Mouse (Mus musculus): ENCODE data around the gene Dctn2.

DNA sequence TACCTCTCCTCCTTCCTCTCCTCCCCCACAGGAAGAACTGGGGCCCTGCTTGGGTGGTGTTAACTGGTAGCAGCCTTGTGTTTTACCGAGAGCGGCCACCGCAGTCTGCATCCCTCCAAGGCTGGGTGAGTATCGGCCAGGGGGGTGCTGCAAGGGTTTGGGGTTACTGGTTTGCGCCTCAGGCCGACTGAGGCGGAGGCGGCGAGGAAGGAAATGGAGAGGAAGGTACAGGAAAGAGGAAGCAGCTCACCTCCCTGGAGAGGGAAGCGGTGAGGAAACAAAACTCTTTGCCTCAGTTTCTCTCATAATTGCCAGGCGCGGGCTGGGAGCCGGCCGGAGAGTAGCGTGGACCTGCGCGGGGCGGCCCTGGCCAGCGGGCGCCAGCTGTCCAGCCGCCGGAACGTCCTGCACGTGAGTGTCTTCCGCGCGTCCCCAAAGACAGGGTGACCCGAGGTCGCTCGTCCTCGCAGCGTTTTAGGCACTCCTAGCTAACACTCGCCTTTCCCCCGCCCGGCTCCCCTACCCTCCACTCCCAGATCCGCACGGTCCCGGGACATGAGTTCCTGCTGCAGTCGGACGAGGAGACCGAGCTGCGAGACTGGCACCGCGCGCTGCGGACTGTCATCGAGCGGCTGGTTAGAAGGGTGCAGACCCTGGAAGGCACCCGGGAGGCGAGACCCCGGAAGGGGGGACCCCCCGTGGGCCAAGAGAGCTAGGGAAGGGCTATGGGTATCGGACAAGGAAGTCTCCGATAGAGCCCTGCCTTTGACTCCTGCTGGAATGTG lies 60.0 kb downstream of the Dctn2 start:
- TF ChIP-seq CTCF (IDR thresholded peaks at IDR 0.05; ENCODE audit: extremely low read depth, insufficient read depth, insufficient read length, insufficient replicate concordance) (no peak), POLR2A (IDR thresholded peaks at IDR 0.05; ENCODE audit: low read depth, low read length) (no peak)

Data from spleen, adult 2 months (tissue).